Mouse (Mus musculus) limb, embryonic 10.5 days (tissue): ENCODE measurements at regions not wholly inside any gene's neighbourhood (a gene's known extent, or its start where the extent isn't known, plus 50 kb on each side); places are given as distances from the start of the nearest gene placed in this dataset.

Experiments used
- DNase-seq: peaks from one replicate; pipeline ENCODE4 v3.0.0-alpha.2; 2017; ENCODE audit warnings: low spot score
- H3K27ac ChIP-seq: fragments of 300-500 bp; sonication (generic); 2 replicates; pipeline ENCODE4 v1.5.1; 2016; ENCODE audit warnings: mild to moderate bottlenecking
- H3K27me3 ChIP-seq: fragments of 300-500 bp; sonication (generic); 2 replicates; pipeline ENCODE4 v1.6.1; 2016; ENCODE audit warnings: low read depth, mild to moderate bottlenecking; ENCODE audit not compliant: poor library complexity, severe bottlenecking
- H3K36me3 ChIP-seq: fragments of 300-500 bp; sonication (generic); 2 replicates; pipeline ENCODE4 v1.6.1; 2016; ENCODE audit warnings: mild to moderate bottlenecking, moderate library complexity
- H3K4me1 ChIP-seq: fragments of 300-500 bp; sonication (generic); 2 replicates; pipeline ENCODE4 v1.6.1; 2016
- H3K4me3 ChIP-seq: fragments of 300-500 bp; sonication (generic); 2 replicates; pipeline ENCODE4 v1.5.1; 2016; ENCODE audit warnings: mild to moderate bottlenecking, moderate library complexity
- H3K9me3 ChIP-seq: fragments of 300-500 bp; sonication (generic); replicated peaks from 2 replicates; pipeline ENCODE4 v1.6.1; 2016; ENCODE audit warnings: mild to moderate bottlenecking
- WGBS: fragments of 180-500 bp; shearing (Covaris S2); methylation state at CpG from one replicate; pipeline ENCODE4 v1.1.7; 2016; 5-methylcytosine and 5-hydroxymethylcytosine counted together

- Histone ChIP-seq H3K27me3 (no peaks in the 10 kb centered on the region), H3K4me3 (no peak overlapping the region), H3K36me3 (no peaks in the 10 kb centered on the region), H3K4me1 (peaks cover 3% of the 10 kb centered on the region; the same call in 1 of the 2 replicates), H3K27ac (no peak overlapping the region), H3K9me3 (no peaks in the 10 kb centered on the region)
- DNase-seq: no peak
- 49% methylated on average over 7 of the region's 7 CpGs for whole genome bisulfite sequencing
These were observed 117.3 kb upstream of the Slc30a5 start for GRCm38 (mm10) chr13:100950348-100951184.

- no peak overlapping the region for H3K27ac ChIP-seq
- no peak overlapping the region for H3K4me3 ChIP-seq
- WGBS: 37% methylated on average over 5 of the region's 5 CpGs
- H3K9me3 ChIP-seq: no peaks in the 10 kb centered on the region
- DNase-seq: no peak
- peaks cover 12% of the 10 kb centered on the region for H3K4me1 ChIP-seq
- H3K27me3 ChIP-seq: no peaks in the 10 kb centered on the region
- no peaks in the 10 kb centered on the region for H3K36me3 ChIP-seq
These were observed 110.1 kb upstream of the Slc30a5 start for GRCm38 (mm10) chr13:100943206-100943848.

- Histone ChIP-seq H3K9me3 (no peaks in the 10 kb centered on the region), H3K4me1 (peaks cover 12% of the 10 kb centered on the region), H3K36me3 (no peaks in the 10 kb centered on the region), H3K27ac (no peak overlapping the region), H3K4me3 (no peak overlapping the region), H3K27me3 (no peaks in the 10 kb centered on the region)
- WGBS: 81% methylated on average over 13 of the region's 13 CpGs
- DNase-seq: no peak
These were observed 107.6 kb upstream of the Slc30a5 start for GRCm38 (mm10) chr13:100940791-100941190.

GRCm38 (mm10) chr13:100939677-100940076 is 106.5 kb upstream of the Slc30a5 start:
- Histone ChIP-seq H3K27me3 (no peaks in the 10 kb centered on the region), H3K9me3 (no peaks in the 10 kb centered on the region), H3K4me1 (peaks cover 10% of the 10 kb centered on the region), H3K4me3 (no peak overlapping the region), H3K36me3 (no peaks in the 10 kb centered on the region), H3K27ac (no peak overlapping the region)
- 34% methylated on average over 4 of the region's 4 CpGs for WGBS
- DNase-seq: peak; percentile 43

- Histone ChIP-seq H3K27me3 (no peaks in the 10 kb centered on the region), H3K4me3 (no peak overlapping the region), H3K4me1 (no peaks in the 10 kb centered on the region), H3K36me3 (no peaks in the 10 kb centered on the region), H3K9me3 (no peaks in the 10 kb centered on the region), H3K27ac (no peak overlapping the region)
- 88% methylated on average over 8 of the region's 8 CpGs for WGBS
- DNase-seq: no peak
These were observed 100.0 kb upstream of the Slc30a5 start for GRCm38 (mm10) chr13:100933265-100933664.

GRCm38 (mm10) chr13:100899566-100899965 is 66.3 kb upstream of the Slc30a5 start:
- no peak for DNase-seq
- H3K4me3 ChIP-seq: no peak overlapping the region
- H3K27me3 ChIP-seq: no peaks in the 10 kb centered on the region
- 90% methylated on average over 2 of the region's 2 CpGs for WGBS
- no peaks in the 10 kb centered on the region for H3K36me3 ChIP-seq
- H3K9me3 ChIP-seq: no peaks in the 10 kb centered on the region
- no peaks in the 10 kb centered on the region for H3K4me1 ChIP-seq
- no peak overlapping the region for H3K27ac ChIP-seq

- Histone ChIP-seq H3K27me3 (no peaks in the 10 kb centered on the region), H3K4me3 (no peak overlapping the region), H3K9me3 (no peaks in the 10 kb centered on the region), H3K4me1 (no peaks in the 10 kb centered on the region), H3K36me3 (no peaks in the 10 kb centered on the region), H3K27ac (no peak overlapping the region)
- no peak for DNase-seq
- whole genome bisulfite sequencing: 92% methylated on average over 9 of the region's 9 CpGs
These were observed 60.6 kb upstream of the Slc30a5 start for GRCm38 (mm10) chr13:100893871-100894270.

GRCm38 (mm10) chr13:100893096-100893495 is 59.9 kb upstream of the Slc30a5 start:
- WGBS: 88% methylated on average over 1 of the region's 1 CpGs

GRCm38 (mm10) chr13:100892647-100893071 is 59.4 kb upstream of the Slc30a5 start:
- DNase-seq: no peak
- Histone ChIP-seq H3K27ac (no peak overlapping the region), H3K27me3 (no peaks in the 10 kb centered on the region), H3K9me3 (no peaks in the 10 kb centered on the region), H3K4me3 (no peak overlapping the region), H3K36me3 (no peaks in the 10 kb centered on the region), H3K4me1 (no peaks in the 10 kb centered on the region)
- WGBS: 67% methylated on average over 13 of the region's 13 CpGs

More at GRCm38 (mm10) chr13:100893096-100893495, 59.9 kb upstream of the Slc30a5 start:
- Histone ChIP-seq H3K9me3 (no peaks in the 10 kb centered on the region), H3K27ac (no peak overlapping the region), H3K36me3 (no peaks in the 10 kb centered on the region), H3K4me3 (no peak overlapping the region), H3K27me3 (no peaks in the 10 kb centered on the region), H3K4me1 (no peaks in the 10 kb centered on the region)
- no peak for DNase-seq

- DNase-seq: peak; percentile 84
- no peak overlapping the region for H3K4me3 ChIP-seq
- H3K9me3 ChIP-seq: no peaks in the 10 kb centered on the region
- WGBS: 25% methylated on average over 13 of the region's 13 CpGs
- H3K27me3 ChIP-seq: no peaks in the 10 kb centered on the region
- H3K27ac ChIP-seq: no peak overlapping the region
- H3K4me1 ChIP-seq: no peaks in the 10 kb centered on the region
- H3K36me3 ChIP-seq: no peaks in the 10 kb centered on the region
These were observed 59.0 kb upstream of the Slc30a5 start for GRCm38 (mm10) chr13:100892204-100892603.

GRCm38 (mm10) chr13:100890457-100890856 is 57.2 kb upstream of the Slc30a5 start:
- no peak for DNase-seq
- Histone ChIP-seq H3K36me3 (no peaks in the 10 kb centered on the region), H3K4me3 (no peak overlapping the region), H3K9me3 (no peaks in the 10 kb centered on the region), H3K4me1 (no peaks in the 10 kb centered on the region), H3K27me3 (no peaks in the 10 kb centered on the region), H3K27ac (no peak overlapping the region)
- 82% methylated on average over 6 of the region's 6 CpGs for WGBS

GRCm38 (mm10) chr13:100888481-100888880 is 55.3 kb upstream of the Slc30a5 start:
- 84% methylated on average over 5 of the region's 5 CpGs for WGBS
- H3K27me3 ChIP-seq: no peaks in the 10 kb centered on the region
- H3K4me1 ChIP-seq: no peaks in the 10 kb centered on the region
- H3K27ac ChIP-seq: no peak overlapping the region
- H3K4me3 ChIP-seq: no peak overlapping the region
- H3K9me3 ChIP-seq: no peaks in the 10 kb centered on the region
- no peaks in the 10 kb centered on the region for H3K36me3 ChIP-seq
- DNase-seq: no peak

- no peaks in the 10 kb centered on the region for H3K4me1 ChIP-seq
- 91% methylated on average over 8 of the region's 8 CpGs for WGBS
- H3K4me3 ChIP-seq: no peak overlapping the region
- H3K36me3 ChIP-seq: no peaks in the 10 kb centered on the region
- H3K9me3 ChIP-seq: no peaks in the 10 kb centered on the region
- no peaks in the 10 kb centered on the region for H3K27me3 ChIP-seq
- DNase-seq: no peak
- no peak overlapping the region for H3K27ac ChIP-seq
These were observed 50.5 kb upstream of the Slc30a5 start for GRCm38 (mm10) chr13:100883711-100884110.
